Mouse (Mus musculus) hindbrain, embryonic 10.5 days (tissue): ENCODE data around the gene Coro7. TPM values are rescaled to one million over a fixed set of nuclear protein-coding genes. Genes with fewer than 3 reads are reported as not detected.

ENCODE experiments used
- polyA plus RNA-seq: library from polyadenylated mRNA; unstranded; fragments of >200 nt; fragmentation: Nextera tagmentation; extraction: Ambion mirVana; gene quantifications from 2 replicates; pipeline ENCODE4 v1.2.1, GENCODE M21; 2016

The Coro7 gene
- polyA plus RNA-seq, 1 experiment from 2014 or later: 25.5 TPM

Other genes with a start within 250 kb of the Coro7 start
- 22.8 and 23.4 TPM in 2 replicates for gene Srl, start 138.0 kb downstream of the Coro7 start, polyA plus RNA-seq
- gene Tfap4, start 119.9 kb downstream of the Coro7 start, polyA plus RNA-seq: 21.3 and 27.5 TPM in 2 replicates
- gene Glis2, start 85.1 kb downstream of the Coro7 start, polyA plus RNA-seq: 27.3 and 27.9 TPM in 2 replicates
- gene Pam16, start 54.8 kb downstream of the Coro7 start, polyA plus RNA-seq: 88.0 and 131 TPM in 2 replicates
- 10.3 and 12.6 TPM in 2 replicates for gene Vasn, start 39.8 kb downstream of the Coro7 start, polyA plus RNA-seq
- 60.7 and 62.7 TPM in 2 replicates for gene Dnaja3, start 39.8 kb downstream of the Coro7 start, polyA plus RNA-seq
- 192 and 203 TPM in 2 replicates for gene Nmral1, start 39.6 kb upstream of the Coro7 start, polyA plus RNA-seq
- gene Hmox2, start 46.6 kb upstream of the Coro7 start, polyA plus RNA-seq: 84.6 and 93.3 TPM in 2 replicates
- gene Cdip1, start 110.5 kb upstream of the Coro7 start, polyA plus RNA-seq: 109 and 111 TPM in 2 replicates
- 0.51 and 0.55 TPM in 2 replicates for gene 4930562C15Rik, start 155.6 kb upstream of the Coro7 start, polyA plus RNA-seq
- 33.1 and 41.3 TPM in 2 replicates for gene Ubald1, start 200.5 kb upstream of the Coro7 start, polyA plus RNA-seq
- gene Mgrn1, start 206.5 kb upstream of the Coro7 start, polyA plus RNA-seq: 71.6 and 80.8 TPM in 2 replicates